Mouse (Mus musculus) CD4-positive, CD25-positive, alpha-beta regulatory T cell, adult 2 months (primary cell): ENCODE measurements around the gene Pdcd2l.
"Not testable (repeated sequence)": the region's sequence is repeated elsewhere in the genome, so short reads cannot be mapped to it uniquely, and the experiment has no call there.

ENCODE experiments used
- DNase-seq: peaks from one replicate; pipeline ENCODE4 v3.0.0-alpha.2; 2012; ENCODE audit warnings: low read depth, low spot score

Gene Pdcd2l

DNA sequence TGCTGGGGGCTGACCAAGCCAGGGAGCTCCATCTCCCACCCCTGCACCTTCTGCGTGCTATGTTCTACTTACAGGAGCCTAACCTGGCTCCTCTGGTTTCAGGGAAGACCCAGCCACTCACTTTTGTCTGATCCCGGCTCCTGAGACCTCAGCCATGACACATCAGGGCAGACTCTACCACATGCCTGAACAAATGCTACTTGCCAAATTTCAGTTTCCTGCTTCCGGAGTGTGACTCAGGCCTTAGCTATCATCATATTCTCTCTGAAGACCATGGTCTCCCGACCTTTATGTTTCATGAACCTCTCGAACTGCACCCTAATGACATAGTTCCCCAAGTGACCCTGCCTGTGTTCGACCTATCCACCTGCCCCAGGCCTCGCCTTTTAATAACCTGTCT is 16.8 kb upstream of the Pdcd2l start:
- no peak for DNase-seq

DNA sequence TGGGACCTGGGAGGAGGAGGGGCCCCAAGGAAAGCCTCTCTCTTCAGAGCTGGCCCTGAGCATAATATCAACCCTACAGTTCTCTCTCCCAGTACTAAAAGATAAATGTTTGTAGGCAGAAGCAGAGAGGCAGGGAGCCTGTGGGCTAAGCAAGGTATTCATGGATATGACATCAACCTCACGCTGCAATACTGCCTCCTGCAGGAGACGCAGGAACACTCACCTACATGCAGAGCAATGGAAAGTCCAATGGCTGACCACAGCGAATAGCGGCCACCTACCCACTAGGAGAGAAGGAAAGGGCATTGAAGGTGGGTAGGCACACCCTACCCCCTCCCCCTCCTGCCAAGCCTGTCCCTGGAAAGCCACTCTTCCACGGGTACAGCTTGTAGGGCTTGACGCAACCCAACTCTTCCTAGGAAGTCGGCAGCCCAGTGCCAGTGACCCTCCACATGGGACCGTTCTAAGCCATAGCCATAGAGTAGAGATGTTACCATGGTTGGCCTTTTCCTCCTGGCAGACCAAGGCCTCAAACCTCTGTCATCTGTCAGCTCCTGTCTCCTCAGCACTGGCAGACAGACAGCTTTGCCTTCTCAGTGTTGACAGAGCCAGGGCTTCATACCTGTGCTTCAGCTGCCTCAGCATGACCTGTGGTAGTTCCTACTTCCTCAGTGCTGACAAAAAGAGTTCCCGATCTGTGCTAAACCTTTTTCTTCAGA is 11.7 kb upstream of the Pdcd2l start:
- DNase-seq, result no peak

DNA sequence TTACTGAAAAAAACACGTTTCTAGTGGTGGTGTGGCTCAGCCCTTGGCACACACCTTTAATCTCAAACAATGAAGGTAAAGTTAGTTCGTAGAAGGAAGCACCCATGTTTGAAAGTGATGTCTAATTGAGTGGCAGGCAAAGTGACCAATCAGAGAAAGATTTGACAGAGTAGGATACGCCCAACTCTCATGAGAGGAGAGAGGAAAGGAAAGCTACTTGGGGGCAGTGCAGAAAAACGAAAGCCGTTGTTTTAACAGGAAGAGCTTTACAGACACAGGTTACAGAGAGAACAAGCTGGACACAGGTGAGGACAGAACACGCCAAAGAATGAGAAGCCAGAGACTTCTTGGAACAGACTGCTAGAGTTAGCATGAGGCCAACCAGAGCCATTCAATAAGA is 9.9 kb upstream of the Pdcd2l start:
- no peak for DNase-seq

DNA sequence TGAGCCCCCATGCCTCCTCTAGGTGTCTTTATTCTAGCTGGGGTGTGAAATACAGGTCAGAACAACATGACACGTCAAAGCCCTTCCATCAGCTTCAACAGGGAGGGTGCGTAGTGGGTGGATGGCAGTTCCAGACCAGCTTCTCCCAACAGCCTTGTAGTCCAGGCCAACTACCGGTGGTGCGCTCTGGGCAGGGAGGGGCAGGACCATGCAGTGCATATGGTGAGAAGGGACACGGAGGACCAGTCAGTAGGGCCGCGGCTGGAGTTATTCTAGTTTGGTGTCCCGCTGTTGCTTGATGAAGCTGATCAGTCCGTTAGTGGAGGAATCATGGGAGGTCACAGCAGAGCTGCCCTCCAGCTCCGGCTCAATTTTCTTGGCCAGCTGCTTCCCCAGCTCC is 5.7 kb upstream of the Pdcd2l start:
- DNase-seq, result not testable (repeated sequence)

DNA sequence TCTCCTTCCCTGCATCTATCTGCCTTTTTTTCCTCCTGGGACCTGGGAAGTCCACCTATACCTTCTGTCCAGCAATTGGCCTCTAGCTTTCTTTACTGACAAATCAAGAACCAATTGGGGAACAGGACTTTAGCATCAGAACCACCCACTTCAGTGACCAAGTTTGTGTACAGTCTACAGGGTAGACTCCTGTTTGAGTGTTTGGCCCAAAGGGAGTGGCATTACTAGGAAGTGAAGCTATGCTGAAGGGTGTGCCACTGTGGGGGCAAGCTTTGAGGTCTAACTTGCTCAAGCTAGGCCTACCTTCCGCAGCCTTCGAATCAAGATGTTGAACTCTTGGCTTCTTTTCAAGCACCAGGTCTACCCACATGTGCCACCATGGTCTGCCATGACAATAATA is 4.4 kb upstream of the Pdcd2l start:
- no peak for DNase-seq

DNA sequence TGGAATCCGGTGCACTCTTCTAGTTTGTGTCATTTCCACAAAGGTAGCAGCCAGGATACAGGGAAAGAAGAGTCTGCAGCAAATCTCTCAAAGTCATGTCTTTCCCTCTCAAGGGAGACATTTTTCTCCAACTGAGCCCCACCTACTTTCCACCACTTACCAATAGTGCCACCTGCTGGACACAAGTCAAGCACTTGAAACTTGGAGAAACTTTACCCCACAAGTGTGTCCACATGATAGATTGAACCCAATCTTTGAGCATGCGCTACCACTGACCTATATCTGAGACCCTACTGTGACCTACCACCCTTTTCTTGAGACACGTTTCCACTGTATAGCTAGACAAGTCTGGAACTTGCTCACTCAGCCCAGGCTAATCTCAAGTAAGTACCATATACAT is 1.9 kb upstream of the Pdcd2l start:
- peak; percentile 83 for DNase-seq

DNA sequence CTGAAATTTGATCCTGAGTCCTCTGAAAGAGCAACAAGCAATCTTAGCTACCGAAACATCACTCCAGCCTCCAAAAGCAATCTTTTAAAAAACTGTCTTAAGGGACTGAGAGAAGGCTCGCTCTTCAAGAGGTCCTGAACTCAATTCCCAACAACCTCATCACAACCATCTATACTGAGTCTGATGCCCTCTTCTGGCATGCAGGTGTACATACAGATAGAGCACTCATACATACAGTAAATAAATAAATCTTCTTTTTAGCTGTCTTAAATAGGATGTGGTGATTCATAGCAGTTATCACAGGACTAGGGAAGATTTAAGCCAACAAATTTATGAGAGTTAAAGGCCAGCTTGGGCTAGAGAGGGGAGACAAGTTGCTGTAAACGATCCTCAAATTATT is 829 bp downstream of the Pdcd2l start:
- peak; percentile 32 for DNase-seq

DNA sequence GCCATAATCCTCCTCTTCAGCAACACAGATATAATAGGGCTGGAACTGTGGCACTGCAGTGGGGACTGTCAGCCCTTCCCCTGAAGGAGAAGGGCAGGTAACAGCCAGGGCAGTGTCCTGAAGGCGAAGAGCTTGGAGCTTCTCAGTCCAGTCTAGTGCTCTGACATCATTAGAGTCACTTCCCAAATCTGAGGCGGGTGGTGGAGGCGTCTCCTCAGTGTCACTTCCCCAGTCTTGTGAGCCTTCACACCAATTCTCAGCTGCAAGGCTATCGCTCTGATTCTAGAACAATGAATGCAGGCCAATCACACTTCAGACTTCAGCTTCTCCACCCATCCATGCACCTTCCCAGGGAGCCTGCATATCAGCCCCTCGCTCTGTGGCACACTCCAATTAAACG is 3.6 kb downstream of the Pdcd2l start:
- DNase-seq, result no peak

DNA sequence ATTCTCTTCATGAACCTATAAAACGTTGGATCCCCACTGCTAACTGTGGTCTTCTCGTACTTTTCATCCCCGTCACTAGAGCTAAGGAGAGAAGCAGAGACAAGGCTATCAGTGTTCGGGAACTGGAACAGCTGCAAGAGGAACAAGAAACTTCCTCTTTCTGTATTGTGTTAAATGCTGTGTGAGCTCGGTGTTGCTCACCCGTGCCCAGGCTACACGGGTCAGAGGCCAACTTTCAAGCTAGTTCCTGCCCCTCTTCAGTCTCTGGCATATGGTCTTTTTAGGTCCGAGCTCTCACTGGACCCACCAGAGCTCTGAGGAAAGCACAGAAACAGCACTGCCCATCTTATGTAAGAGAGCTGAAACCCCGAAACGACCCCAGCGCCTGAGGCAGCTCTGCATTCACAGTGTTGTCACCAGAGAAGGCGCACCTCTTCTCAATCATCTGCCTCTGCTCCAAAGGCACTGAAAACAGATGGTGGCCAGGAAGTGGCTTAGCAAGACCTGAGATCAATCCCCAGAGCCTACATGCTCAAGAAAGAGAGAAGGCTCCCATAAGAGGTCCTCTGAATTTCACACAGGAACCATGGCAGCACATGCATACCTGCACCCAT is 7.0 kb downstream of the Pdcd2l start:
- DNase-seq, result no peak

DNA sequence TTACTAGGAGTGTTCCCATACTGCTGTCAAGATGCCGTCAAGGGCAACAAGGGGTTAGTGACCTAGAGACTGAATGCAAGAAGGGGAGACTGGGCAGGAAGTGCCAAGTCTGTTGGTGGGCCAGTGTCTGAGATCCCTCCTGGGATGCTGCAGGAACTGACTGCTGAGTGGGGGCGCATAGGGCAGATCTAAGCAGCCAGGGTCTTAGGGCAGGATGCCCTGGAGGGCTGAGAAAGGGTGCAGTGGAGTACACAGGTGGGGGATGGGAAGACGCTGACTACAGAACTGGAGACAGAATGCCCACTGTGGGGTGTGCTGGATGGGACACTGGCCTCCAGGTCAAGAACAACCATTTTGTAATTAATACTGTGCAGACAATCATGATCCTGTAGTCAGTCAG is 12.7 kb downstream of the Pdcd2l start:
- DNase-seq, result no peak

DNA sequence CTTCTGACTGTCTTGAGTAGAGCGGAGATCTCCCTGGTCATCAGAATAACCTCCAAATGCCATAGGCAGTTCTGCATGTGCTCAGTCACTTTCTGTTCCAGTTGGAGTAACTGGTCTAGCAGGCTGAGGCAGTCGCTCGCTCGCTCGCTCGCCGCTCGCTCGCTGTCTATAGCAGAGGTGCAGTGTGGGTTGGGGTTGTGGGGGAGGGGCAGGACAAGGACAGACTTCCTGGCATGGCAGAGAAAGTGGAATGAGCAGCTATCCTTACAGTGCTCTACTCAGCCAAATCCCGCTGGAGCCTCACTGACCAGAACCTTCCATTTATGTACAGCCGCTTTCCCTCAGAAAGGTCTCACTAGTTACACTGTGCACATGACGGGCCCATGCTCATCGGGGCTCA is 13.1 kb downstream of the Pdcd2l start:
- no peak for DNase-seq

DNA sequence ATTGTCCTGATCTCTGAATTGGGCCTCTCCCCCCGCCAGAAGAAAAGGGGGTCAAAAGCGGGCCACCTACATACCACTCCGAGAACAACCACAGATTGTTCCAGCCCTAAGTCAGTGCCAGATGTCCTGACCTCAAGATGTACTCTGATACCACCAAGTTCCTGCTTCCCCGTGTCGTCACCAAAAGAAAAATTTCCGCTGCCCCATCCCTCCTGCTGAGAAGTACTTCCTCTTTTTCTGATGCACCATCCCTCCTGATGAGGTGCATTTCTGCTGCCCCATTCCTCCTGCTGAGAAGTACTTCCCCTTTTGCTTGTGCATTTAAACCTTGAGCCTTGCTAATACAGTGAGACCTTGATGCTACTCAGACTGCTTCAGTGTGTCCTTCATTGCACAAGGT is 20.2 kb downstream of the Pdcd2l start:
- not testable (repeated sequence) for DNase-seq

DNA sequence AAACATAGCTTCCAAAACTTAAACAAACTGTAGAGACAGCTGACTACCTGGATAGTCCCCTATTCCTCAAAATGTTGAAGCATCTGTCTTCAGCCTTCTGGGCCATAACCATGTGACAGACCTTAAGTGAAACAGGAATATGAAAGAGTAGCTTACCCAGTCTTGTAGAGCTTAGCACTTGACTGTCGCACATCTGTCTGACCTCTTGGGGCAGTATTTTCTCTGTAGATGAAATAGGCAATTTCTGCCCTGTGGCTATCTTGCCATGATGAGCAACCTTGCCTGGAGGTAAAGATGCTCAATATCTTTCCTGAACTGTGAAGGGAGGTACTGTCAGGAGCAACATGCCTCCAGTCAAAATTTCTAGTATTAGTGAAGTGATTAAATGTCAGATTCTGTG is 24.2 kb downstream of the Pdcd2l start:
- peak; percentile 18 for DNase-seq

DNA sequence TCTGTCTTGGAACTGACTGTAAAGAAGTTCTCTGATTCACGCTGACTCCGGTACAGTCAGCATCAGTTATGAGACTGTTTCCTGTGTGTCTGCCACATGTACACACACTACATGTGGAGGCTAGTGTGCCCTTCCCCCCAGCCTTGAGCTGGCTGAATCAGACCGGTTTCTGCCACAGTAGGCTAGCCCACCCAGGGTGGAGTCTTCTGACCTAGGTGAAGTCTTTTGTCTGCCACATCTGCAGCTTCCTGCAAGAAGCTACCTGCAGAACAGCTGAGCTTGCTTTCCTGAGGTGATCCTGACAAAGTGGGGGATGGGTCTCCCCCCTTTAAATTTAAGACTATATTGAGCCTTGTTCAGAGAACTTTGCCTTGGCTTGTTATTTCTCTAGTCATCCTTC is 27.0 kb downstream of the Pdcd2l start, which contains the start of gene Uba2:
Uba2 (minus strand) TSS at position 146 of the 400 bp plus-strand sequence.
- DNase-seq, result no peak

DNA sequence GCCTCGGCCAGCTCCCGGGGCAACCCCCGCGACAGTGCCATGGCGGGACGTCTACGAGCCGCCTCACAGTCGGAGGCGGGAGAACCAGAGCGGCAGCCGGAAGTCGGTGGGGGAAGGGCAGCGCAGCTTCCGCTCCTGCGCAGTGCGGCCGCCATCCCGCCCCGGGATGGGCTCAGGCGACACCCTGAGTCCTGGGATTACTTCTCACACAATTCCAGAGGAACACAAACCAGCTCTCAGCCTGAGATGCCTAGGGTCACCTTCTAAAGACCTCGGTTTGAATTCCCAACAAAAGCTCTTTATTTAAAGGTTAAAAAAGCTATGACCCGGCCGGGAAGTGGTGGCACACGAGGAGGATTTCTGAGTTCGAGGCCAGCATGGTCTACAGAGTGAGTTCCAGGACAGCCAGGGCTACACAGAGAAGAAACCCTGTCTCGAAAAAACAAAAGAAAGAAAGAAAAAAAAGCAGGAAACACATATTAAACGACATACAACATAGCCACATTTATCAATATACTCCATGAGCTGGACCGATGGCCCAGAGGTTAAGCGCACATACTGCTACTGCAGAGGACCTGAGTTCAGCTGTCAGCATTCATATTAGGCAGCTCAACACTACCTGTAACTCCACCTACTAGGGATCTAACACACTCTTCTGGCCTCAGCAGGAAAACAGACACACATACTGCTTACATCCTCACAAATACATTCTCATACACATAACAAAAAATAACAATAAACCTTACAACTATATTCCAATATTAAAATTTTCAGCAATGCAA is 27.8 kb downstream of the Pdcd2l start:
- DNase-seq, result peak; percentile 94

DNA sequence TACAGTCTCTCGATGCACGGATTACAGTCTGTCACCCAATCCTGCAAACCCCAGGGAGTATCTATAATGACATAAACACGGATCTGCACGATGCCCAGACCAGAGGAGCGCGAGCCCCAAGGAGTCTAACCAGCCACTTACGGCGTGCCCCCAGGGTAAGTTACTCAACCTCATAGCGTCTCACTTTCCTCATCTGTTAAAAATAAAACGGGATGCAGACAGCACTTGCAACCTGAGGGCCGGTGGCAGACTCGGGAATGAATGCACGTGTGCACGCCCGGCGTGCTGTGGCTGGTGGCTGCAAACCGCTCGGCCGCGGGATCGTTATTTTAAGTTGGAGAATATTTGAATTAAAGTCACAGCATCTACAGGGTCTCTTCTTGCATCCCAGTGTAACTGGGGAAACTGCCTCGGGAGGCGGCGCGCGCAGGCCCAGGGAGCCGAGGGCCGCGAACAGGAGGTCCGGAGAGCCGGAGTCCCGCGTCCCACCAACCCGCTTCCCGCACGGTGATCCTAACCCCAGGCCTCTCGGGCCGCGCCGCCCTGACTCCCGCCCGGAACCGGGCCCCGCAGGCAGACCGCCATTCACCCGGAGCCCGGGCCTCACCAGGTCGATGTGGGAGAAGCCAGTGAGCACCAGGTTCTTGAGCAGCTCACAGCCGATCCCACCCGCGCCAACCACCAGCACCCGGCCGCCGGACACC is 28.5 kb downstream of the Pdcd2l start:
- no peak for DNase-seq

DNA sequence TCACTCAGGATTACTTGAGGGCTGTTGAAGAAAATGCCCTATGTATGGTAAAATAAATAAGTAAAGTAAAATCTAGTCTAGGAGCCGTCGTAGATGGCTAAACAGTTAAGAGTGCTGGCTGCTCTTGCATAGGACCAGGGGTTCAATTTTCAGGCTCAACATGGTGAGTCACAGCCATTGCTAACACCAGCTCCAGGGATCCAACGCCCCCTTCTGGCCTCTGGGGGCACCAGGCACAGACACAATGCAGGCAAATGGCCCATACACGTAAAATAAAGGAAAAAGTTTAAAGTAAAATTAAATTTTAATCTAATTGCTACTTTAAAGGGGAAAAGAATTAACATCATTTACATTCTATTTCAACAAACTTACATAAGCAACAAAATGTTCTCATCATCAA is 29.6 kb downstream of the Pdcd2l start:
- peak; percentile 65 for DNase-seq

DNA sequence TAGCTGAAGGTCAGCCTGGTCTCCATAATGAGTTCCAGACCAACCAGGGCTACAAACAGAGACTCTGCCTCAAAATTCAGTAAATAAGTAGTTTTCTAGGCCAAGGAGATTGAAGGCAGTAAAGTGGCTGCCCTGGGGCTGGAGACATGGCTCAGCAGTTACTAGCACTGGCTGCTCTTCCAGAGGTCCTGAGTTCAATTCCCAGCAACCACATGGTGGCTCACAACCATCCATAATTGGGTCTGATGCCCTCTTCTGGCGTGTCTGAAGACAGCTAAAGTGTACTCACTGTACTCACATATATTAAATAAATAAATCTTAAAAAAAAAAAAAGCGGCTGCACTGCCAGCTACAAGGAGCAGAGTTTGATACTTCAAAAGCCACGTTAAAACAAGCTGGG is 30.5 kb downstream of the Pdcd2l start:
- no peak for DNase-seq

DNA sequence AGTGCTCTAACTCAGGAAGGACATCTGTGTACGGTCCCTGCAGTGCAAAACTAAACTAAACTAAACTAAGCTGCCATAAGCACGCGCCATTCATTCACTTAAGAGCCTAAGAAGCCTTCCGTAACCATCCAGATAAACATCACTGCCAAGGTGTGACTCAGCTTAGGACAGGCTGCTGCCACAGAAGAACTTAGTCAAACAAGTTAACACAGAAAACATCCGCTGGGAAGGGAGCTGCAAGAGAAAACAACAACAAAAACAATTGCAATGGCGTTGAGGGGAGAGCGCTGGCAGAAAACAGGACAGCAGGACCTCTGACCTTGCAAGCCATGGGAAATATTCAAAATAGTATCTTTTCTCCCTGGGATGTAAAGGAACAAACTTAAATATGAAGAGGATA is 31.8 kb downstream of the Pdcd2l start:
- DNase-seq, result no peak

DNA sequence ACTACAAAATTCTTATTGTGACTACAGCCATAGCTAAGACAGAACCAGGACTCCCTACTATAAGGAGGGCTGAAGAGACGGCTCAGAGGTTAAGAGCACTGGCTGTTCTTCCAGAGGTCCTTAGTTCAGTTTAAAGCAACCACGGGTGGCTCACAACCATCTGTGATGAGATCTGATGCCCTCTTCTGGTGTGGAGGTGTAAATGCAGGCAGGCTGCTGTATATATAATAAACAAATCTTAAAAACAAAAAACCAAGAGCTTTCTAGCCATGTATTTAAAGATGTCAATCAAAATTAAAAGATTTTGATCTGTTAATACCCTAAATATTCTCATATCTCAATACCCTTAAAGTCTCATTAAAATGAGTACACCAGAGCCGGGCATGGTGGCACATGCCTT is 37.3 kb downstream of the Pdcd2l start:
- no peak for DNase-seq

DNA sequence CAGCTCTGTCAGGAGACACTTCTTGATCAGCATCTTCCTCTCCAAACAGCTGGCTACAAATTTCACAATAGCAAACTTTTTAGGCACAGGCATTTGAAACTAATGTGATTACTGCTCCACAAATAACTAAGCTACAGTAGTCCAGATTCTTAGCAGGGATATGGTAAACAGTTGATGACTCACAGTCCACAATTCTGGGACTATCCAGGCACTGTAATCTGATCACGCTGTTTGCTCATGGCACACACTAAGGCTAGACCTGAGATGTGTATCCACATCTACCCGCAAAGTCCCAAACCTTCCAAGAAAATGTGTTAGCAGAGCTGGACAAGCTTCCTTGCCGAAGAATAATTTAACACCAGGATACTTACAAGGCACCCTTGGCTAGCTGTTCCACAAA is 38.5 kb downstream of the Pdcd2l start:
- DNase-seq, result no peak

DNA sequence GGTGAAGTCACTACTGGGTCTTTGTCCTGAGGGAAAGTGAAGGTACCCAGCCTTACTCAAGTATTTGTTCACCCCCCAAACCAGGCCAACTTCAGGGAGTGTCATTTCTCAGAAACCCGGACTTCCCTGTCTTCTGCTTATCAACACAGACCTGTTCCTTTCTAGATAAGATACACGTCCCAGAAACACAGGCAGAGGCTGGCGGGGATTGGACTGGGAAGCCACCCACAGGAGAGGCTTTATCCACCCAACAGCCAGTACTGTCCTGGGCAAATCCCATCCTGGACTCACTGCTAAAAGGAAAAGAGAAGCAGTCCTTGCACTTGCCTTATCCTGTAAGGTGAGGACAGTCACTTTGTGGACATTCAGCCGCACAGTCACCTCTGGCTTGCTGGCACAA is 49.3 kb downstream of the Pdcd2l start:
- DNase-seq, result no peak
